Mouse (Mus musculus) embryonic facial prominence, embryonic 13.5 days (tissue): Measurements from ENCODE around the gene Gm21981. TPM values are rescaled to one million over a fixed set of nuclear protein-coding genes. Genes with fewer than 3 reads are reported as not detected.

Experiments
- ATAC-seq: fragments of 200-750 bp; cut with Nextera tagmentation; 2 replicates; pipeline ENCODE4 v1.8.0; 2017; ENCODE audit warnings: low read depth; ENCODE audit not compliant: insufficient number of reproducible peaks, insufficient read depth, low FRiP score, low TSS enrichment
- H3K27ac ChIP-seq: fragments of 300-500 bp; sonication (generic); 2 replicates; pipeline ENCODE4 v1.5.1; 2015; ENCODE audit warnings: moderate library complexity, mild to moderate bottlenecking, inconsistent platforms
- H3K27me3 ChIP-seq: fragments of 300-500 bp; sonication (generic); 2 replicates; pipeline ENCODE4 v1.6.1; 2015; ENCODE audit warnings: mild to moderate bottlenecking, inconsistent platforms
- H3K36me3 ChIP-seq: fragments of 300-500 bp; sonication (generic); 2 replicates; pipeline ENCODE4 v1.6.1; 2015; ENCODE audit warnings: mild to moderate bottlenecking, inconsistent platforms
- H3K4me1 ChIP-seq: fragments of 300-500 bp; sonication (generic); 2 replicates; pipeline ENCODE4 v1.6.1; 2015; ENCODE audit warnings: inconsistent platforms
- H3K4me2 ChIP-seq: fragments of 300-500 bp; sonication (generic); 2 replicates; pipeline ENCODE4 v1.6.1; 2015; ENCODE audit warnings: moderate library complexity, mild to moderate bottlenecking, inconsistent platforms
- H3K4me3 ChIP-seq: fragments of 300-500 bp; sonication (generic); 2 replicates; pipeline ENCODE4 v1.5.1; 2015; ENCODE audit warnings: mild to moderate bottlenecking, inconsistent platforms
- H3K9ac ChIP-seq: fragments of 300-500 bp; sonication (generic); 2 replicates; pipeline ENCODE4 v1.6.1; 2015; ENCODE audit warnings: mild to moderate bottlenecking, inconsistent platforms
- H3K9me3 ChIP-seq: fragments of 300-500 bp; sonication (generic); 2 replicates; pipeline ENCODE4 v1.6.1; 2016; ENCODE audit warnings: inconsistent platforms
- WGBS: fragments of 180-500 bp; shearing (Covaris S2); methylation state at CpG from one replicate; pipeline ENCODE4 v1.1.7; 2015; ENCODE audit warnings: mixed read lengths; 5-methylcytosine and 5-hydroxymethylcytosine counted together
- polyA plus RNA-seq: library from polyadenylated mRNA; unstranded; fragments of >200 nt; fragmentation: Nextera tagmentation; extraction: Ambion mirVana; gene quantifications from 2 replicates; pipeline ENCODE4 v1.2.1, GENCODE M21; 2015

The Gm21981 gene
- 0.39 and 0.54 TPM in 2 replicates for polyA plus RNA-seq

- Histone ChIP-seq H3K9me3 (no peaks in the 10 kb centered on the region), H3K4me1 (peaks cover 27% of the 10 kb centered on the region), H3K27me3 (peaks cover 13% of the 10 kb centered on the region), H3K9ac (peak within 1 kb of the TSS; percentile 88), H3K27ac (peak within 1 kb of the TSS; percentile 44), H3K36me3 (peaks cover 11% of the 10 kb centered on the region), H3K4me3 (peak within 1 kb of the TSS; percentile 68), H3K4me2 (peak within 1 kb of the TSS; percentile 75)
- ATAC-seq = no peak
- 1% methylated on average over 3 of the region's 3 CpGs for WGBS
Measured at GRCm38 (mm10) chr17:47694442-47694502, at the start of gene Gm21981. TSS of gene Gm21981 (minus strand) at chr17:47694455.

GRCm38 (mm10) chr17:47742991-47743734 lies 48.9 kb upstream of the Gm21981 start:
- no peak overlapping the region for H3K27ac ChIP-seq
- peaks cover 17% of the 10 kb centered on the region for H3K4me1 ChIP-seq
- 43% methylated on average over 16 of the region's 16 CpGs for WGBS
- no peaks in the 10 kb centered on the region for H3K36me3 ChIP-seq
- H3K27me3 ChIP-seq = peaks cover 16% of the 10 kb centered on the region
- ATAC-seq = no peak
- H3K9ac ChIP-seq = no peak overlapping the region
- H3K4me2 ChIP-seq = no peak overlapping the region
- no peaks in the 10 kb centered on the region for H3K9me3 ChIP-seq
- H3K4me3 ChIP-seq = no peak overlapping the region

- peaks cover 21% of the 10 kb centered on the region for H3K27me3 ChIP-seq
- H3K9ac ChIP-seq = no peak overlapping the region
- H3K4me2 ChIP-seq = no peak overlapping the region
- H3K27ac ChIP-seq = no peak overlapping the region
- H3K9me3 ChIP-seq = no peaks in the 10 kb centered on the region
- WGBS = 65% methylated on average over 2 of the region's 2 CpGs
- no peak overlapping the region for H3K4me3 ChIP-seq
- H3K36me3 ChIP-seq = no peaks in the 10 kb centered on the region
- peaks cover 17% of the 10 kb centered on the region for H3K4me1 ChIP-seq
- ATAC-seq = no peak
Measured at GRCm38 (mm10) chr17:47740186-47740585, 45.9 kb upstream of the Gm21981 start.

GRCm38 (mm10) chr17:47738879-47739798 lies 44.9 kb upstream of the Gm21981 start:
- peak overlapping the region; percentile 77 for H3K9ac ChIP-seq
- no peaks in the 10 kb centered on the region for H3K9me3 ChIP-seq
- no peaks in the 10 kb centered on the region for H3K36me3 ChIP-seq
- no peak for ATAC-seq
- 4% methylated on average over 20 of the region's 20 CpGs for WGBS
- peaks cover 17% of the 10 kb centered on the region for H3K4me1 ChIP-seq
- H3K27ac ChIP-seq = peak overlapping the region; percentile 69; the same call in 1 of the 2 replicates
- peak overlapping the region; percentile 98 for H3K4me2 ChIP-seq
- H3K27me3 ChIP-seq = peaks cover 21% of the 10 kb centered on the region
- peak overlapping the region; percentile 73 for H3K4me3 ChIP-seq

GRCm38 (mm10) chr17:47738066-47738878 lies 44.0 kb upstream of the Gm21981 start:
- H3K27ac ChIP-seq = peak overlapping the region; percentile 69
- peak overlapping the region; percentile 77 for H3K9ac ChIP-seq
- peak overlapping the region; percentile 98 for H3K4me2 ChIP-seq
- H3K4me3 ChIP-seq = peak overlapping the region; percentile 73
- ATAC-seq = peak; percentile 52
- under 1% methylated on average over 61 of the region's 61 CpGs for WGBS
- H3K9me3 ChIP-seq = no peaks in the 10 kb centered on the region
- peaks cover 21% of the 10 kb centered on the region for H3K27me3 ChIP-seq
- peaks cover 17% of the 10 kb centered on the region for H3K4me1 ChIP-seq
- H3K36me3 ChIP-seq = no peaks in the 10 kb centered on the region

- under 1% methylated on average over 52 of the region's 60 CpGs for WGBS
- Histone ChIP-seq H3K9me3 (no peaks in the 10 kb centered on the region), H3K4me3 (peak overlapping the region; percentile 73), H3K4me2 (peak overlapping the region; percentile 98), H3K27ac (peak overlapping the region; percentile 69), H3K9ac (peak overlapping the region; percentile 77), H3K36me3 (no peaks in the 10 kb centered on the region), H3K27me3 (peaks cover 21% of the 10 kb centered on the region), H3K4me1 (peaks cover 17% of the 10 kb centered on the region)
- peak; percentile 79 for ATAC-seq
Measured at GRCm38 (mm10) chr17:47737271-47738065, 43.2 kb upstream of the Gm21981 start.

GRCm38 (mm10) chr17:47736856-47737255 lies 42.6 kb upstream of the Gm21981 start, which contains the start of gene Tfeb:
TSS of gene Tfeb (plus strand) at chr17:47737030.
- peak within 1 kb of the TSS; percentile 77 for H3K9ac ChIP-seq
- H3K27ac ChIP-seq = peak within 1 kb of the TSS; percentile 69
- H3K36me3 ChIP-seq = no peaks in the 10 kb centered on the region
- peaks cover 17% of the 10 kb centered on the region for H3K4me1 ChIP-seq
- no peaks in the 10 kb centered on the region for H3K9me3 ChIP-seq
- peak within 1 kb of the TSS; percentile 98 for H3K4me2 ChIP-seq
- peak within 1 kb of the TSS; percentile 73 for H3K4me3 ChIP-seq
- peak; percentile 73 for ATAC-seq
- WGBS = under 1% methylated on average over 47 of the region's 47 CpGs
- H3K27me3 ChIP-seq = peaks cover 21% of the 10 kb centered on the region

GRCm38 (mm10) chr17:47735553-47736100 lies 41.4 kb upstream of the Gm21981 start:
- WGBS = 71% methylated on average over 14 of the region's 14 CpGs
- no peaks in the 10 kb centered on the region for H3K9me3 ChIP-seq
- H3K4me1 ChIP-seq = peaks cover 17% of the 10 kb centered on the region
- H3K9ac ChIP-seq = no peak overlapping the region
- H3K27me3 ChIP-seq = peaks cover 21% of the 10 kb centered on the region
- H3K36me3 ChIP-seq = no peaks in the 10 kb centered on the region
- H3K4me2 ChIP-seq = no peak overlapping the region
- H3K4me3 ChIP-seq = no peak overlapping the region
- no peak for ATAC-seq
- H3K27ac ChIP-seq = no peak overlapping the region

GRCm38 (mm10) chr17:47730633-47731575 lies 36.6 kb upstream of the Gm21981 start:
- ATAC-seq = no peak
- Histone ChIP-seq H3K4me2 (no peak overlapping the region), H3K27ac (no peak overlapping the region), H3K36me3 (no peaks in the 10 kb centered on the region), H3K4me1 (no peaks in the 10 kb centered on the region), H3K4me3 (no peak overlapping the region), H3K9ac (no peak overlapping the region), H3K27me3 (no peaks in the 10 kb centered on the region; the same call in 1 of the 2 replicates), H3K9me3 (no peaks in the 10 kb centered on the region)
- 55% methylated on average over 24 of the region's 24 CpGs for WGBS

GRCm38 (mm10) chr17:47726566-47726965 lies 32.3 kb upstream of the Gm21981 start, which contains the start of gene Pgc:
TSS of gene Pgc (plus strand) at chr17:47726842.
- Histone ChIP-seq H3K9me3 (no peaks in the 10 kb centered on the region), H3K4me3 (no peak within 1 kb of the TSS), H3K4me1 (no peaks in the 10 kb centered on the region), H3K36me3 (no peaks in the 10 kb centered on the region), H3K9ac (no peak within 1 kb of the TSS), H3K27ac (no peak within 1 kb of the TSS), H3K27me3 (no peaks in the 10 kb centered on the region; the same call in 1 of the 2 replicates), H3K4me2 (no peak within 1 kb of the TSS)
- WGBS = 82% methylated on average over 11 of the region's 11 CpGs
- ATAC-seq = no peak
